Mouse (Mus musculus) midbrain, embryonic 14.5 days (tissue): ENCODE results near the gene Rnf40. TPM values are rescaled to one million over a fixed set of nuclear protein-coding genes. Genes with fewer than 3 reads are reported as not detected.

Experiments used
- ATAC-seq: fragments of 200-750 bp; cut with Nextera tagmentation; 2 replicates; pipeline ENCODE4 v1.8.0; 2017; ENCODE audit warnings: moderate number of reproducible peaks, moderate library complexity; ENCODE audit not compliant: low FRiP score, low TSS enrichment
- DNase-seq: peaks from one replicate; pipeline ENCODE4 v3.0.0-alpha.2; 2015
- H3K27ac ChIP-seq: fragments of 300-500 bp; sonication (generic); replicated peaks from 2 replicates; pipeline ENCODE4 v1.5.1; 2014; ENCODE audit warnings: mild to moderate bottlenecking, low read depth, low read length, moderate library complexity
- H3K27me3 ChIP-seq: fragments of 300-500 bp; sonication (generic); 2 replicates; pipeline ENCODE4 v1.6.1; 2014; ENCODE audit warnings: low read length, control low read depth, mixed read lengths; ENCODE audit not compliant: control insufficient read depth, insufficient read depth
- H3K36me3 ChIP-seq: fragments of 300-500 bp; sonication (generic); 2 replicates; pipeline ENCODE4 v1.6.1; 2014; ENCODE audit warnings: low read length, control low read depth; ENCODE audit not compliant: control insufficient read depth, insufficient read depth
- H3K4me1 ChIP-seq: fragments of 300-500 bp; sonication (generic); 2 replicates; pipeline ENCODE4 v1.6.1; 2014; ENCODE audit warnings: mild to moderate bottlenecking, antibody characterized with exemption, low read length, control low read depth; ENCODE audit not compliant: control insufficient read depth, insufficient read depth
- H3K4me2 ChIP-seq: fragments of 300-500 bp; sonication (generic); 2 replicates; pipeline ENCODE4 v1.6.1; 2014; ENCODE audit warnings: mild to moderate bottlenecking, low read length, moderate library complexity
- H3K4me3 ChIP-seq: fragments of 300-500 bp; sonication (generic); replicated peaks from 2 replicates; pipeline ENCODE4 v1.5.1; 2014; ENCODE audit warnings: low read depth, low read length
- H3K9ac ChIP-seq: fragments of 300-500 bp; sonication (generic); replicated peaks from 2 replicates; pipeline ENCODE4 v1.6.1; 2014; ENCODE audit warnings: mild to moderate bottlenecking, low read length, moderate library complexity
- H3K9me3 ChIP-seq: fragments of 300-500 bp; sonication (generic); 2 replicates; pipeline ENCODE4 v1.6.1; 2016; ENCODE audit warnings: low read length, control low read depth, mixed read lengths; ENCODE audit not compliant: control insufficient read depth
- WGBS: fragments of 180-500 bp; shearing (Covaris S2); extraction: QIAGEN DNeasy Blood & Tissue Kit; methylation state at CpG from one replicate; pipeline ENCODE4 v1.1.7; 2014; 5-methylcytosine and 5-hydroxymethylcytosine counted together
- polyA plus RNA-seq: library from polyadenylated mRNA; unstranded; fragments of >200 nt; fragmentation: Nextera tagmentation; extraction: Ambion mirVana; gene quantifications from 2 replicates; pipeline ENCODE4 v1.2.1, GENCODE M21; 2014

The Rnf40 gene
- polyA plus RNA-seq, 1 experiment from 2014 or later, result 45.0 TPM

- 92% methylated on average over 14 of the region's 14 CpGs for WGBS
- DNase-seq (no peak), ATAC-seq (no peak)
- Histone ChIP-seq H3K4me1 (peaks cover 10% of the 10 kb centered on the region; the same call in 1 of the 2 replicates), H3K4me2 (no peak overlapping the region), H3K9me3 (no peaks in the 10 kb centered on the region), H3K27me3 (no peaks in the 10 kb centered on the region), H3K36me3 (peaks cover 81% of the 10 kb centered on the region), H3K9ac (no peak overlapping the region), H3K27ac (no peak overlapping the region), H3K4me3 (no peak overlapping the region)
Measured at GRCm38 (mm10) chr7:127592575-127592974, 4.0 kb downstream of the Rnf40 start.

GRCm38 (mm10) chr7:127596747-127597146 is 8.2 kb downstream of the Rnf40 start:
- DNase-seq (no peak), ATAC-seq (no peak)
- Histone ChIP-seq H3K9me3 (no peaks in the 10 kb centered on the region), H3K36me3 (peaks cover 100% of the 10 kb centered on the region), H3K4me3 (no peak overlapping the region), H3K27me3 (no peaks in the 10 kb centered on the region), H3K9ac (no peak overlapping the region), H3K4me2 (no peak overlapping the region), H3K27ac (no peak overlapping the region), H3K4me1 (no peaks in the 10 kb centered on the region)
- 94% methylated on average over 17 of the region's 17 CpGs for WGBS

GRCm38 (mm10) chr7:127600612-127601011 is 12.0 kb downstream of the Rnf40 start:
- Histone ChIP-seq H3K9ac (no peak overlapping the region), H3K4me1 (no peaks in the 10 kb centered on the region), H3K4me2 (no peak overlapping the region), H3K36me3 (peaks cover 95% of the 10 kb centered on the region), H3K9me3 (no peaks in the 10 kb centered on the region), H3K27me3 (no peaks in the 10 kb centered on the region), H3K27ac (no peak overlapping the region), H3K4me3 (no peak overlapping the region)
- WGBS, result 94% methylated on average over 7 of the region's 7 CpGs
- ATAC-seq, result no peak
- no peak for DNase-seq

GRCm38 (mm10) chr7:127601735-127602134 is 13.2 kb downstream of the Rnf40 start:
- H3K9ac ChIP-seq, result no peak overlapping the region
- H3K27me3 ChIP-seq, result no peaks in the 10 kb centered on the region
- H3K4me1 ChIP-seq, result no peaks in the 10 kb centered on the region

GRCm38 (mm10) chr7:127602903-127603302 is 14.3 kb downstream of the Rnf40 start:
- H3K36me3 ChIP-seq, result peaks cover 90% of the 10 kb centered on the region
- ATAC-seq (no peak), DNase-seq (no peak)
- H3K27ac ChIP-seq, result no peak overlapping the region
- H3K4me3 ChIP-seq, result no peak overlapping the region
- H3K4me2 ChIP-seq, result no peak overlapping the region
- no peaks in the 10 kb centered on the region for H3K27me3 ChIP-seq
- H3K9ac ChIP-seq, result no peak overlapping the region
- WGBS, result 90% methylated on average over 2 of the region's 2 CpGs
- H3K9me3 ChIP-seq, result no peaks in the 10 kb centered on the region
- no peaks in the 10 kb centered on the region for H3K4me1 ChIP-seq

More at GRCm38 (mm10) chr7:127601735-127602134, 13.2 kb downstream of the Rnf40 start:
- no peak overlapping the region for H3K27ac ChIP-seq
- H3K9me3 ChIP-seq, result no peaks in the 10 kb centered on the region
- H3K4me2 ChIP-seq, result no peak overlapping the region
- DNase-seq (no peak), ATAC-seq (no peak)
- no peak overlapping the region for H3K4me3 ChIP-seq
- WGBS, result 89% methylated on average over 4 of the region's 4 CpGs
- H3K36me3 ChIP-seq, result peaks cover 90% of the 10 kb centered on the region

- WGBS, result 93% methylated on average over 10 of the region's 10 CpGs
- no peak for DNase-seq
- Histone ChIP-seq H3K9me3 (no peaks in the 10 kb centered on the region), H3K36me3 (peaks cover 90% of the 10 kb centered on the region), H3K4me3 (no peak overlapping the region), H3K4me1 (no peaks in the 10 kb centered on the region), H3K9ac (no peak overlapping the region), H3K27me3 (no peaks in the 10 kb centered on the region), H3K4me2 (no peak overlapping the region), H3K27ac (no peak overlapping the region)
- no peak for ATAC-seq
Measured at GRCm38 (mm10) chr7:127604256-127604655, 15.7 kb downstream of the Rnf40 start.

GRCm38 (mm10) chr7:127607150-127607549 is 18.6 kb downstream of the Rnf40 start:
- H3K9me3 ChIP-seq, result no peaks in the 10 kb centered on the region
- no peak overlapping the region for H3K4me2 ChIP-seq
- no peak overlapping the region for H3K27ac ChIP-seq
- WGBS, result 88% methylated on average over 6 of the region's 6 CpGs
- no peak for DNase-seq
- H3K36me3 ChIP-seq, result peaks cover 90% of the 10 kb centered on the region
- no peak for ATAC-seq
- no peaks in the 10 kb centered on the region for H3K27me3 ChIP-seq
- H3K4me1 ChIP-seq, result no peaks in the 10 kb centered on the region
- H3K4me3 ChIP-seq, result no peak overlapping the region
- H3K9ac ChIP-seq, result no peak overlapping the region

GRCm38 (mm10) chr7:127611011-127611410 is 22.4 kb downstream of the Rnf40 start:
- WGBS, result 97% methylated on average over 29 of the region's 29 CpGs
- Histone ChIP-seq H3K36me3 (peaks cover 68% of the 10 kb centered on the region), H3K27ac (no peak overlapping the region), H3K4me1 (peaks cover 10% of the 10 kb centered on the region), H3K4me3 (no peak overlapping the region), H3K4me2 (no peak overlapping the region), H3K9me3 (no peaks in the 10 kb centered on the region), H3K27me3 (no peaks in the 10 kb centered on the region), H3K9ac (no peak overlapping the region)
- DNase-seq (no peak), ATAC-seq (no peak)

GRCm38 (mm10) chr7:127611561-127611960 is 23.0 kb downstream of the Rnf40 start:
- DNase-seq (no peak), ATAC-seq (no peak)
- WGBS, result 96% methylated on average over 26 of the region's 26 CpGs
- H3K9ac ChIP-seq, result no peak overlapping the region
- peaks cover 15% of the 10 kb centered on the region for H3K4me1 ChIP-seq
- H3K9me3 ChIP-seq, result no peaks in the 10 kb centered on the region
- no peak overlapping the region for H3K27ac ChIP-seq
- H3K4me2 ChIP-seq, result no peak overlapping the region
- peaks cover 64% of the 10 kb centered on the region for H3K36me3 ChIP-seq
- H3K27me3 ChIP-seq, result no peaks in the 10 kb centered on the region
- no peak overlapping the region for H3K4me3 ChIP-seq
